Mouse (Mus musculus) ES-Bruce4 (cell line): Measurements from ENCODE around the gene Fam20b.

Experiments
- CTCF ChIP-seq: IDR thresholded peaks from one replicate; pipeline ENCODE4 v1.8.1; 2011; ENCODE audit warnings: low read depth, low read length
- EP300 ChIP-seq: IDR thresholded peaks from 2 replicates; pipeline ENCODE4 v1.6.1; 2011; ENCODE audit warnings: low read depth, low read length; ENCODE audit not compliant: insufficient read depth
- POLR2A ChIP-seq: IDR thresholded peaks from one replicate; pipeline ENCODE4 v1.8.1; 2011; ENCODE audit warnings: low read length; ENCODE audit not compliant: insufficient read depth

DNA sequence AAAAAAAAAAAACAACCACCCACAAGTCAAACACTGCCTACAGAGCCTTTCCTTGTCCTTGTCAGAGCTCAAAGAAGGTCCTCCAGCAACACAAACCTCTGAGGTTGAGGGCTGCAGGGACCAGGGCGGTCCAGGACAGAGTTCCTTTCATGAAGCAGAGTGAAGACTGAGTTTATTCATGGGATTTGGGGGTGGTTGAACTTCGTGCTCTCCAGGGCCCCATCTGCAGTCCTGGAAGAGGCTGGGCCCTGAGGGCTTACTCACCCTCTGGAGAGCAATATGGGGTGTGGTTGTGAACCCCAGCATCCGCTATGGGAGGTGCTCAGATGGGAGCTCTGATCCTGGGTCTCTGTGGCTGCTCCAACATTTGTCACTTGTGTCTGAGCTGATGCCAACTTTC is 15.1 kb upstream of the Fam20b start:
- TF ChIP-seq CTCF (no peak), POLR2A (no peak), EP300 (no peak)
